Mouse (Mus musculus) stomach, embryonic 16.5 days (tissue): Measurements from ENCODE around the gene Nop9. TPM values are rescaled to one million over a fixed set of nuclear protein-coding genes. Genes with fewer than 3 reads are reported as not detected.

Experiments used
- ATAC-seq: fragments of 200-750 bp; cut with Nextera tagmentation; 2 replicates; pipeline ENCODE4 v1.8.0; 2017; ENCODE audit warnings: moderate number of reproducible peaks, moderate TSS enrichment; ENCODE audit not compliant: insufficient read depth, low FRiP score
- H3K27ac ChIP-seq: fragments of 300-500 bp; sonication (generic); 2 replicates; pipeline ENCODE4 v1.5.1; 2014; ENCODE audit warnings: low read length
- H3K27me3 ChIP-seq: fragments of 300-500 bp; sonication (generic); 2 replicates; pipeline ENCODE4 v1.6.1; 2014; ENCODE audit warnings: low read length, control low read depth, mixed read lengths; ENCODE audit not compliant: control insufficient read depth, insufficient read depth
- H3K36me3 ChIP-seq: fragments of 300-500 bp; sonication (generic); 2 replicates; pipeline ENCODE4 v1.6.1; 2014; ENCODE audit warnings: low read length; ENCODE audit not compliant: control insufficient read depth, insufficient read depth
- H3K4me1 ChIP-seq: fragments of 300-500 bp; sonication (generic); 2 replicates; pipeline ENCODE4 v1.6.1; 2014; ENCODE audit warnings: low read length, control low read depth, mixed read lengths; ENCODE audit not compliant: control insufficient read depth, insufficient read depth
- H3K4me2 ChIP-seq: fragments of 300-500 bp; sonication (generic); 2 replicates; pipeline ENCODE4 v1.6.1; 2014; ENCODE audit warnings: low read depth, low read length, mixed read lengths
- H3K4me3 ChIP-seq: fragments of 300-500 bp; sonication (generic); replicated peaks from 2 replicates; pipeline ENCODE4 v1.5.1; 2014; ENCODE audit warnings: mild to moderate bottlenecking, low read length
- H3K9ac ChIP-seq: fragments of 300-500 bp; sonication (generic); 2 replicates; pipeline ENCODE4 v1.6.1; 2014; ENCODE audit warnings: low read length
- H3K9me3 ChIP-seq: fragments of 300-500 bp; sonication (generic); replicated peaks from 2 replicates; pipeline ENCODE4 v1.6.1; 2016; ENCODE audit warnings: low read length, control low read depth; ENCODE audit not compliant: control insufficient read depth
- WGBS: fragments of 180-500 bp; shearing (Covaris S2); extraction: QIAGEN DNeasy Blood & Tissue Kit; methylation state at CpG from one replicate; pipeline ENCODE4 v1.1.7; 2014; 5-methylcytosine and 5-hydroxymethylcytosine counted together
- polyA plus RNA-seq: library from polyadenylated mRNA; unstranded; fragments of >200 nt; fragmentation: Nextera tagmentation; extraction: Ambion mirVana; gene quantifications from 2 replicates; pipeline ENCODE4 v1.2.1, GENCODE M21; 2015

The Nop9 gene
- polyA plus RNA-seq, 1 experiment from 2014 or later = 28.4 TPM

DNA sequence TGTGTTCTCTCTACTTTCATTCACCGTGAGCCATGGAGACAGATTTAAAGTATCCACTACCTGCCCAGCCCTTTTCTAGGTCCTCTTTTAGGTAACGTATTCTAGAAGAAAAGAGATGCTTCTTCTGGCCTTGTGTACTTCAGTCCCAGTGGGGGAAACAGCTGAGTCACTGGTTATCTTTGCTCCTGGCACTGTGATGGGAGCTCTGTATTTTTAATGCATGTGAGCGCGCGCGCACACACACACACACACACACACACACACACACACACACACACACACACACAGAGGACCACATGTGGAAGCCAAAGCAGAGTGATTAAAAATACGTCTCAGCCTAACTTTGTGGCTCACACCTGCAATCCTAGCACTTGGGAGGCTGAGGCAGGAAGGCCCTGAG, 22.1 kb upstream of the Nop9 start:
- WGBS = 91% methylated on average over 7 of the region's 7 CpGs
- Histone ChIP-seq H3K9ac (no peak overlapping the region), H3K9me3 (no peaks in the 10 kb centered on the region), H3K36me3 (no peaks in the 10 kb centered on the region), H3K4me1 (peaks cover 4% of the 10 kb centered on the region; the same call in 1 of the 2 replicates), H3K27ac (no peak overlapping the region), H3K27me3 (no peaks in the 10 kb centered on the region), H3K4me2 (no peak overlapping the region), H3K4me3 (no peak overlapping the region)
- ATAC-seq = no peak

- Histone ChIP-seq H3K9me3 (no peaks in the 10 kb centered on the region), H3K27me3 (no peaks in the 10 kb centered on the region), H3K36me3 (no peaks in the 10 kb centered on the region), H3K4me3 (no peak overlapping the region), H3K4me2 (no peak overlapping the region), H3K9ac (no peak overlapping the region; the same call in 1 of the 2 replicates), H3K27ac (peak overlapping the region; percentile 47; the same call in 1 of the 2 replicates), H3K4me1 (peaks cover 4% of the 10 kb centered on the region; the same call in 1 of the 2 replicates)
- 45% methylated on average over 8 of the region's 8 CpGs for WGBS
- ATAC-seq = no peak
These were observed 21.1 kb upstream of the Nop9 start for GRCm38 (mm10) chr14:55724411-55724871.

DNA sequence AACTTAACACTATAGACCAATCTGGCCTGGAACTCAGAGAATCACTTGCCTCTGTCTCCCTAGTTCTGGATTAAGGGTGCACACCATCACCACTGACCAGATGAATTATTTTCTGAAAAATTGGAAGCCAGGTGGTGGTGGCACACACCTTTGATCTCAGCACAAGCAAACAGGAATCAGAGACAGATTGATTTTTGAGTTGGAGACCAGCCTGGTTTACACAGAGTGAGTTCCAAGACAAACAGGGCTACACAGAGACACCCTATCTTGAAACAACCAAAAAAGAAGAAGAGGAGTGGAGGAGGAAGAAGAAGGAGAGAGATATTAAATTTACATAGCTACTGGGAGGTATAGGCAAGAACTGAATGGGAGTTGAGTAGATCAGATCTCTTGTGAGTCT, 19.2 kb upstream of the Nop9 start:
- Histone ChIP-seq H3K36me3 (no peaks in the 10 kb centered on the region), H3K27me3 (no peaks in the 10 kb centered on the region), H3K4me2 (no peak overlapping the region), H3K9me3 (no peaks in the 10 kb centered on the region), H3K4me3 (no peak overlapping the region), H3K4me1 (peaks cover 3% of the 10 kb centered on the region; the same call in 1 of the 2 replicates), H3K27ac (no peak overlapping the region), H3K9ac (no peak overlapping the region)
- ATAC-seq = no peak

- H3K27ac ChIP-seq = no peak overlapping the region
- no peaks in the 10 kb centered on the region for H3K27me3 ChIP-seq
- WGBS = 48% methylated on average over 8 of the region's 8 CpGs
- H3K4me1 ChIP-seq = no peaks in the 10 kb centered on the region
- H3K9ac ChIP-seq = no peak overlapping the region
- no peaks in the 10 kb centered on the region for H3K9me3 ChIP-seq
- no peak for ATAC-seq
- no peak overlapping the region for H3K4me2 ChIP-seq
- H3K4me3 ChIP-seq = no peak overlapping the region
- H3K36me3 ChIP-seq = no peaks in the 10 kb centered on the region
These were observed 17.4 kb upstream of the Nop9 start for GRCm38 (mm10) chr14:55727889-55728685.

- ATAC-seq = no peak
- H3K9me3 ChIP-seq = no peaks in the 10 kb centered on the region
- WGBS = 74% methylated on average over 7 of the region's 7 CpGs
These were observed 15.4 kb upstream of the Nop9 start for GRCm38 (mm10) chr14:55730116-55730515.

GRCm38 (mm10) chr14:55730531-55731032, 14.9 kb upstream of the Nop9 start:
- Histone ChIP-seq H3K27me3 (no peaks in the 10 kb centered on the region), H3K4me1 (no peaks in the 10 kb centered on the region), H3K36me3 (no peaks in the 10 kb centered on the region), H3K4me3 (no peak overlapping the region), H3K9ac (no peak overlapping the region), H3K4me2 (no peak overlapping the region), H3K27ac (no peak overlapping the region), H3K9me3 (no peaks in the 10 kb centered on the region)
- no peak for ATAC-seq
- 76% methylated on average over 7 of the region's 7 CpGs for WGBS

More at GRCm38 (mm10) chr14:55730116-55730515, 15.4 kb upstream of the Nop9 start:
- Histone ChIP-seq H3K9ac (no peak overlapping the region), H3K4me3 (no peak overlapping the region), H3K36me3 (no peaks in the 10 kb centered on the region), H3K27ac (no peak overlapping the region), H3K27me3 (no peaks in the 10 kb centered on the region), H3K4me2 (no peak overlapping the region), H3K4me1 (no peaks in the 10 kb centered on the region)

GRCm38 (mm10) chr14:55733889-55734288, 11.6 kb upstream of the Nop9 start:
- H3K4me1 ChIP-seq = no peaks in the 10 kb centered on the region
- H3K4me3 ChIP-seq = no peak overlapping the region
- H3K9ac ChIP-seq = no peak overlapping the region
- H3K36me3 ChIP-seq = no peaks in the 10 kb centered on the region
- peak; percentile 81; the same call in 1 of the 2 replicates for ATAC-seq
- no peaks in the 10 kb centered on the region for H3K9me3 ChIP-seq
- no peak overlapping the region for H3K4me2 ChIP-seq
- no peak overlapping the region for H3K27ac ChIP-seq
- WGBS = 66% methylated on average over 10 of the region's 10 CpGs
- H3K27me3 ChIP-seq = no peaks in the 10 kb centered on the region

- H3K36me3 ChIP-seq = peaks cover 4% of the 10 kb centered on the region; the same call in 1 of the 2 replicates
- no peak overlapping the region for H3K9ac ChIP-seq
- no peak for ATAC-seq
- 63% methylated on average over 7 of the region's 7 CpGs for WGBS
- no peak overlapping the region for H3K27ac ChIP-seq
- no peak overlapping the region for H3K4me3 ChIP-seq
- H3K4me1 ChIP-seq = no peaks in the 10 kb centered on the region
- no peaks in the 10 kb centered on the region for H3K27me3 ChIP-seq
- no peaks in the 10 kb centered on the region for H3K9me3 ChIP-seq
- H3K4me2 ChIP-seq = no peak overlapping the region
These were observed 10.6 kb upstream of the Nop9 start for GRCm38 (mm10) chr14:55734869-55735268.

- peaks cover 4% of the 10 kb centered on the region; the same call in 1 of the 2 replicates for H3K36me3 ChIP-seq
- WGBS = 30% methylated on average over 3 of the region's 3 CpGs
- no peak overlapping the region for H3K4me3 ChIP-seq
- no peak overlapping the region for H3K27ac ChIP-seq
- H3K9me3 ChIP-seq = no peaks in the 10 kb centered on the region
- H3K27me3 ChIP-seq = no peaks in the 10 kb centered on the region
- ATAC-seq = no peak
- H3K9ac ChIP-seq = no peak overlapping the region
- no peak overlapping the region for H3K4me2 ChIP-seq
- H3K4me1 ChIP-seq = no peaks in the 10 kb centered on the region
These were observed 10.2 kb upstream of the Nop9 start for GRCm38 (mm10) chr14:55735334-55735733.
